Mouse (Mus musculus) urinary bladder, postnatal 4 days (tissue): Measurements from ENCODE around the gene Hebp1.

Source experiments
- DNase-seq, 2 experiments: peaks; one replicate each; pipeline ENCODE4 v3.0.0; 2021 to 2022; ENCODE audit warnings: low spot score in 2 of 2

Hebp1 gene

DNA sequence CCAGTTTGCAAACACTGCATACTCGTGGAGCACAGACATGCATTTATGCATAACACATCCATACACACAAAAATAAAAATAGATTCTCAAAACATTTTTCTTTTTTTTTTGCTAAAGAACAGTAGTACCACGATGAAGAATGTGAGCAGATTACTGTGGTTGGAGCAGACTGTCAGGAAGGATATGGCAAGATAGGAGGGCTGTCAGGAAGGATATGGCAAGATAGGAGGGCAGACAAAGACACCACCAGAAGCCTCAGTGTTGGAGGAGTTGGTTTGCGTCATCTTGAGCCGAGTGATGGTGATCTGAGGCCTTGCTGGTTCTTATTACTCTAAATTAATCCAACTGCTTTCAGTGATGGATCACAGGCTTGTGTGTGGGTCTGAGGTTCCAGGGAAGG lies 35.0 kb downstream of the Hebp1 start:
- no peak for DNase-seq

GRCm38 (mm10) chr6:135162311-135162710 lies 35.5 kb downstream of the Hebp1 start:
- DNase-seq = no peak

DNA sequence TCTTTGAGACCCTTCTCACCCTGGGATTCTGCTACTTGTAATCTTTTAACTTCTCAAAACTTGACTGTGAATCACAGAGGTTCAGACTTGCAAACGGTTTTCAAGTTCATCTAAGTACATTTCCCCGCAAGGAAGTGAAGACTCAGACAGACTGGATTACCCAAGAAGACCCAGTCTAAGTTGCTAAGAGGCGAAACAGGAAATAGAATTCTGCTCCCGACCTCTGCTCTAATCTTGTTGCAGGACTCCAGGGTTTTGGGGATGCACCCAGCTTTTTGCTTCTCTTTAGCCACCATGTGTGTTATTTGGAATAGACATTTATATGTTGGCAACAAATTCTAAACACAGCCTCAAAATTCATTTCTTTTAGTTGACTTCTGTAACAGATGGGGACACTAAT lies 36.5 kb downstream of the Hebp1 start:
- no peak for DNase-seq

DNA sequence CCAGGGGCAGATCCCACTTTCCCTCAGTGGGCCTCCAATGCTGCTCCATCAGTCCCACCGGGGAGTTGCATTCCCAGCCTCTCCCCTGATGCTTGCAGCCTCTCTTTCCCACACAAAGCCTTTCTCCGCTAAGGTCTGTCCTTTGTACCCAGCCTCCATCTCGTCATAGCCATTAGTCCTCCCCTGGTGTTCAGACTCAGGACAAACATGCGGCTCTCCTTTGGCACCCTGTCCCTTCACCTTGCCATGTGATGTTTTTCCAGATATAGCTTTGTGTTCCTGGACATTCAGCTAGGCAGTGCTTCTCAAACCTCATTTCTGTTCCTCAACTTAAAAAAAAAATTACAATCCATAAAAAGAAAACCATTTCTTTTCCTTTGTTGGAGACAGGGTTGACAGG lies 39.3 kb downstream of the Hebp1 start:
- no peak for DNase-seq

DNA sequence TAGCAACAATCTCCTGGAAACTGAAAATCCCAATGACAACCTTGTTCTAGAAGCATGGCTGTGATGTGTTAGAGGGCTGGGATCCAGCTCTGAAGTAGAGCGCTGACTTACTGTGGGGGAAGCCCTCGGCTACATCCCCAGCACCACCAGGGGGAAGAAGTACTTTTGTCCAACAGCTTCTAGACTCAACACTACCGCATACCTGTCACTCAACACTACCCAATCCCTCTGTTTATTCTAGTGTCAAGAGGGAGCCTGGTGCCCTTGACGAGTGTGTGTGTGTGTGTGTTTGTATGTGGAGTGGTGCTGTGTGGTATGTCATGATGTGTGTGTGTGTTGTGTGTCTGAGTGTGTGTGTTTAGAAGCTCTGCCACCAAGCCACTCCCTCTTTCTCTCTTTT lies 40.3 kb downstream of the Hebp1 start:
- no peak for DNase-seq

DNA sequence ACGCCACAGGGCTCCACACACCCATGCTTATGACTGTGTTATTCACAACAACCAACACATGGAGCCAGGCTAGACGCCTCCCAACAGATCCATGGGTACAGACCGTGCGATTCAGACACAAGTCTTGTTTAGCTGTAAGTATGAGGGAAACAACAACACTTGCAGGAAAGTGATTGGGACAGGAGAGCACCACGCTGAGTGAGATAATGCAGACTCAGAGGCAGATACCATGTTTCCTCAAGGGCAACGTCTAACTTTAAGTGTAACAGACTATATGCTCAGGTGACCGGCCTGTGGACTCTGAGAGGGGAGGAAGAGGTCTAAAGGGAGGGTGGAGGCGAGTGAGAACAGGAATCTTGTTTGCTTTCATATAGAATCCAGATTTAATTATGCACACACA lies 41.2 kb downstream of the Hebp1 start:
- DNase-seq = no peak

- peak in 1 of 2 experiments; percentile 49 for DNase-seq
These were observed 44.1 kb downstream of the Hebp1 start for GRCm38 (mm10) chr6:135153719-135154118.

- peak in 1 of 2 experiments; percentile 57 for DNase-seq
These were observed 47.5 kb downstream of the Hebp1 start for GRCm38 (mm10) chr6:135150311-135150710.

- DNase-seq = peak in 1 of 2 experiments; percentile 52
These were observed 48.1 kb downstream of the Hebp1 start for GRCm38 (mm10) chr6:135149722-135150121.

- DNase-seq = no peak
These were observed 48.6 kb downstream of the Hebp1 start for GRCm38 (mm10) chr6:135149175-135149574.

- no peak for DNase-seq
These were observed 49.3 kb downstream of the Hebp1 start for GRCm38 (mm10) chr6:135148506-135148905.

GRCm38 (mm10) chr6:135145976-135146375 lies 51.8 kb downstream of the Hebp1 start:
- no peak for DNase-seq

DNA sequence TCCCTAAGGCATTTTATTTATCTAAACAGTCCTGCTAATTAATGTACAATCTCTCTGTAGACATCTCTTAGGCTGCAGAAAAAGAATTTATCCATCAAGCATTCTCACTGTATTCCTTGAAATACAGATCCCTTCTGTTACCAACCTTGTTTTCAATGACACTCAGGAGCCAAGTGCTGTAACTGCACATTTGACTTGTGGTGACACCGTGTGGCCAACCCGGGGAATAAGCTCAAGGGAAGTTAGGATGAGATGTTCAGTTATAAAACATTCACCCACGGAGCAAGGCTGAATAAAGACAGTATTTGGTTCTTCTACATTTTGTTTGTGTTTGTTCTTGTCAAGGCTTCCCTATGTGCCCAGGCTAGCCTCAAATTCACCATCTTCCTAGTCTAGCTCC lies 53.3 kb downstream of the Hebp1 start:
- no peak for DNase-seq

DNA sequence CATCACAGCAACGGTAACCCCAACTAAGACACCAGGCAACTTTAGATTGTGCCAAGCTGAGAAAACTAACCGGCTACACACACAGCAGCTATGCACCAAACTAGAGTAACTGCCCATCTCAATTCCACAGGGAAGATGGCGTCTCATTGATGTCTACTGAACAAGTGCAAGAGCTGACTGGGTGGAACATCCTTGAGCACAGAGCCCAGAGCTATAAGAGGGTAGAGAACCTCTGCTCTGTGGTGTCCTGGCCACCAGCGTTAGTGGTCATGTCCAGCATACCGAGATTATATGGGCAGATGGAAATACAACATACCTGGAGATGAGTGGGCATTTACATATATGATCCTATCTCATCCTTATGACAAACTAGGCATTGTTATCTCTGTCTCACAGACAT lies 54.7 kb downstream of the Hebp1 start:
- DNase-seq = no peak

DNA sequence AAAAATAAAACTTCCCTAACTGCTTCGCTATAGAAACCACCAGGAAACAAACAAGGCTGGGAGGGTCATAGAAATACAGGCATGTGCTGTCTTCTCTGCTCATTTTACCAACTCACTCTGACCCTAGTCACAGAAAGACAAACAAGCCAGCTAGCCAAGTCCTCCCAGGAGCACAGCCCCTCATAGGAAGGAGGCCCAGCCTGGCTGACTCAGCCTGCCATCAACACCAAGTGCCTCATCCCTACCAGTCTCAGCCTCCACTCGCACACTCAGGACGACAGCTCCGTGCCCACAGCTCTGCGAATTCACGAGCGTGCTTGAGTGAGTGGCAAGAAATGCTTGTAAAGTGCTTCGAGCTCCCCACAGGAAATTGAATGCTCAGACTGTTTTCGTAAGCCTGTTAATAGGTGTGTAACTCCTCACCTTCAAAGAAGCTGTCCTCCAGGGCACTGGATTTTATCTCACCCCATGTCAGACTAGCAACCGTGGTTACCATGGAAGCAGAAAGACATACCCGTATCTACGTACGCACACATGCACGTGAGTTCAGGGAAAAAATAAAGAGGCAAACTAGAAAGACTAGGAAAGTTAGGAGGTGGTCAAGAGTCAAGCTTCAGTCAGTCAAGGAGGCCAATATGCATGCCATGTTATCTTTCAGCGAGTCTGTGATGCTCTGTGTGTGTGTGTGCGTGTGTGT lies 56.2 kb downstream of the Hebp1 start:
- no peak for DNase-seq

- DNase-seq = no peak
These were observed 59.1 kb downstream of the Hebp1 start for GRCm38 (mm10) chr6:135138746-135139145.

DNA sequence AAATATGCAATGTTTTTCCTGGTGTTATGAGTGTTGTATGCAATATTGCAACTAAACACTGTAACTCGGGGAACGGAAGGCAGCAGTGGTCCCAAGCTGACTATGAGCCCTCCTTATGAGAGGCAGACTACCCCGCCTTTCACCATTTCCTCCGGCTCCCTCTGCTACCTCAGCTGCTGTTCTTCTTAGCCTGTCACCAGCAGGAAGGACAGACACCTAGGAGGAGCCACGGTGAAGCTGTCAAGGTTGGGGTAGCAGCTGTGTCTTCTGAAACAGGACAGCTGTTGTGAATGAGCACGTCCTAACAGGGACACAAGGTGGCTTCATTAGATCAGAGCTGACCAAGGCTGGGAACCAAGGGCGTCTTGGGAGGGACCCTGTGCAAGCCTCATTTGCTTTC lies 59.6 kb downstream of the Hebp1 start:
- no peak for DNase-seq

GRCm38 (mm10) chr6:135137736-135138135 lies 60.1 kb downstream of the Hebp1 start:
- no peak for DNase-seq

DNA sequence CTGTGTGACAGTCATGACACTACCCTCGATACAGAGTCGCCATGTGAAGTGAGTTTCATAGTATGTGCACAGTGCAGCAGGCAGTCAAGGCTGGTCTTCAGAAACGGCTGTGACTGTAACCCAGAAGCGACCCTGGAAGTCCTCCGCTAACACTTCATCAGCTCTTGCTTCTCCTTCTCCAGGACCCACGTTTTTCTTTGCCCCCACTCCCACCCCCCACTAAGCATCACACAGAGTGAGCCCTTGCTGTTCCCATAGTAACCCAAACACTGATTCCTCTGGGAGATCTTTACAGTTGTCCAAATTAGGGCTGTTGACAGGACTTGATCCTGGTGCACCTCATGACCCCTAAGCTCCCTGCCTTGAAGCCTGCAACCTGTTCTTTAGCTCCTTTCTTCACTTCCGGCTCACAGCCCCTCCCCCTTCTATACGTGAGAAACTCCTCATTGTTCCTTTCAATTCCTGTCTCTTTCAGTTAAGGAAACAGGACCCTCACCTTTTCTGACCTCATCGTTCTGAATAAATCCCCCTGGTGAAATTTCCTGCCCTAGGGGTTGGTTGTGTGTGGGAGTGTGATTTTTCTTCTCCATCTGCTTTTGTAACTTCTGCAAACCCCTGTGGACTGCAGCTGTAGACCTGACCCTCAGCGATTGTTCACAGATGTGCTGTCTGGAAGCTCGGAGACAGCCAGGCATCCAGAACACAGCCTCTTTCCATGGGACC lies 61.2 kb downstream of the Hebp1 start:
- peak in 1 of 2 experiments; percentile 52 for DNase-seq

GRCm38 (mm10) chr6:135135735-135136134 lies 62.1 kb downstream of the Hebp1 start:
- DNase-seq = no peak

- no peak for DNase-seq
These were observed 64.3 kb downstream of the Hebp1 start for GRCm38 (mm10) chr6:135133486-135133885.

DNA sequence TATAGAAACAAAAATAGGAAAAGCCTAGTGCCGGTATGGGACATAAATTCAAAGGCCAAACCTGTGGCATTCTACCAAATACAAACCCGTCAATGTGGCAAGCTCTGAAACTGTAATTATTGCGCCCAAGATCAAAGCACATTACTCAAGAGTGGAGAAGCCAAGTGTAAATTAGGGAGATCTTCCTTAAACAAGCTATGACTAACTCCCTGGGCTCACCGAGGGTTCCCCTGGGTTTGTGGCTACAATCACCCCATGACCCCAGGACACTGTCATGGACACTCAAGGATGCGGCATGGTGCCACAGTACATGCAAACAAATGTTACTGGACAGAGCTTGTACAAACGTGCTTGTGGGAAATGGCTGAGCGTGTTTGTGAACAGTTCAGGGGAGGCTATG lies 64.7 kb downstream of the Hebp1 start:
- no peak for DNase-seq

DNA sequence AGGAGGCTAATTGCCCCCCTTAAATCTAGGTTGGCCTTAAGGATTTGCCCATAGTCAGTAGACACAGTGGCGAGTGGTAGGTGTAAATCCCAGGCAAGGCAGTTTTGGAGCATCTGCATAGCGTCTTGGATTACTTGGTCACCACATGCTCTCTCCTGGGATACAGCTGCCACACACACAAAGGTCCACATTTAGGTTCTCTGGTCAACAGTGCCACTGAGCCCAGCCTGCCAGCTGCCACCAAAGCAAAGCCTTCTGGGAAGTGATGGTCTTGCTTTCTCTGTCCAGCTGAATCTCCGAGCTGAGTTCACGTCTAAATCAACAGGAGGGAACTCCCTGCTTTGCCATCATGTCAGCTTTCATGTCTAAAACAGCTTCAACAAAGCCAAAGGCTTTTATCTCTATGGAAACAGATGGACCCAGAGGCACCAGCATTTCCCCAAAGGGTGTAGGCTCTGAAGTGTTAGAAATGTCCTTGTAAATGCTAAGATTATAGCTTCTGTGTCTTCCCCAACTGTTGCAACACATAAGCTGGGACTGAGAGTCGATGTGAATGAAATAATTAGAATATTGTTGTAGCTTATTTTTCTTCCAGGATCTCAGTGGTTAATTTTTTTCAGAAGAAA lies 73.0 kb downstream of the Hebp1 start:
- no peak for DNase-seq
